Mouse (Mus musculus): ENCODE data around the gene Abcf2.

GRCm38 (mm10) chr5:24577183-24577929 lies at the start of gene Abcf2:
- TF ChIP-seq GATA1 (IDR thresholded peaks at IDR 0.05; ENCODE audit: borderline replicate concordance, low read length) (no peak), FLI1 (IDR thresholded peaks at IDR 0.05; ENCODE audit: low read length) (no peak)
